Mouse (Mus musculus): ENCODE data around the gene Klrg2. TPM values are rescaled to one million over a fixed set of nuclear protein-coding genes. Genes with fewer than 3 reads are reported as not detected.

The Klrg2 gene
- polyA plus RNA-seq (2012; rRNA removed) = 0.21 and 0.28 TPM in 2 replicates

GRCm38 (mm10) chr6:38636852-38637618, at the start of gene Klrg2:
Gene Klrg2 (minus strand): TSS chr6:38637242.

DNA sequence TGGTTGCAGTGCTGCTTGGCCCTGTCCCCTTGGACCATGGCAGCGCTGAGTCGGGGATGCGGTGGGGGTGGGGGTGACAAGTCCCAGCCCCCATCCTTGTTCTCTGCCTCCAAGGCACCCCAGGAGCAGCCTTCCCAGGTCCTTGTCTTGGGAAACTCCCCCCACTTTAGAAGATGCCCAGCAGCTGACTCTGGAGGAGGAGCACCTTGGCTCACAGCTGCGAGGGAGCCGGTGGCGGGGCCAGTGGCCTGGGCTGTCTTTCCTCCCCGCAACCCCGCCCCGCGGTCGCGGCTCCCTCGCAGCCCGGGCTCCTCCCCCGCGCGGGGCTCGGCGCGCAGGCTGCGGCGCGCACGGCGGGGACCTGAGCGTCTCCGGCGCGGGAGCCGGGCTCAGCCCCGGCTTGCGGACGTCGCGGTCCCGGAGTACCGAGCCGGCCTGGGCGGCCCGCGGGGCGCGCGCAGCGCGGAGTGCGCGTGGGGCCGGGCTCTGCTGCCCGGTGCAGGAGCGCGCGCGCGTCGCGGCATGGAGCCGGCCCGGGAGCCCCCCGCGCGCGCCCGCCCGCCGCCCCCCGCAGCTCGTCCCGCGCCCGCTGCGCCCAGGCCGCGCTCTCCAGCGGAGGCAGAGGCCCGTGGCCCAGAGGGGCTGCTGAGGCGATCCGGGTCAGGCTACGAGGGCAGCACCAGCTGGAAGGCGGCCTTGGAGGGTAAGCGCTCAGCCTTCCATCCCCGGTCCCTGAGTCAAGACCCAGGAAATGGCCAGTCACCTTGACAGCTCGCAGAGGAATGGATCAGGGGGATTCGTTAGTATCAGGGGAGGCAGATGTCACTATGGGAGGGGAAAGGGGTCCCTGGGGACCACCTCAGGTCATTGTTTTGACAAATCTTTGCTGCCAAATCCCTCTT, 25.9 kb upstream of the Klrg2 start, which contains the start of gene Clec2l:
Clec2l (plus strand) TSS at position 356 of the 902 bp plus-strand sequence.

Other genes with a start within 250 kb of the Klrg2 start
- gene Ubn2, start 203.3 kb downstream of the Klrg2 start, polyA plus RNA-seq (2012; rRNA removed) = 24.0 and 24.7 TPM in 2 replicates
- gene Fmc1, start 103.7 kb downstream of the Klrg2 start, polyA plus RNA-seq (2012; rRNA removed) = 158 and 195 TPM in 2 replicates
- gene Luc7l2, start 85.9 kb downstream of the Klrg2 start, polyA plus RNA-seq (2012; rRNA removed) = 151 and 153 TPM in 2 replicates
- 80.6 and 81.0 TPM in 2 replicates for gene Clec2l, start 25.8 kb upstream of the Klrg2 start, polyA plus RNA-seq (2012; rRNA removed)
- gene Tbxas1, start 238.2 kb upstream of the Klrg2 start, polyA plus RNA-seq (2012; rRNA removed) = 0.91 and 1.1 TPM in 2 replicates
- 15.7 and 16.9 TPM in 2 replicates for gene Hipk2, start 238.9 kb upstream of the Klrg2 start, polyA plus RNA-seq (2012; rRNA removed)

All from central nervous system, embryonic 18 days (tissue).